Mouse (Mus musculus): ENCODE results near the gene Ankk1. TPM values are rescaled to one million over a fixed set of nuclear protein-coding genes. Genes with fewer than 3 reads are reported as not detected.

The Ankk1 gene
- total and polyA plus RNA-seq, 2 experiments, result not detected

DNA sequence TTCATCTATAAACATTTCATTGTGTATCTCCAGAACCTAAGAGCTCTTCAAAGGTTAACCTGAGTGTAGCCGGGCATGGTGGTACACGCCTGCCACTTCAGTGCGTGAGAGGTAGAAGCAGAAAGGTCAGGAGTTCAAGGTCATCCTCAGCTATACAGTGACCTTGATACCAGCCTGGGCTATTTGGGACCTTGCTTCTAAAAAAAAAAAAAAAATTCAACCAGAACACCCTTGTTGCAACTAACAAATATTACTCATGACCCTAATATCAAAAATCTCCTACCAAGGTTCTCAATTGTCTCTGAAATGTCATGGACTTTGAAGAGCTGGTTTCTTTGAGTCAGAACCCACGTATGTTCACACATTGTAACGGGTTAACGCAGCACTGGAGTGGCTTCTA lies 42.0 kb downstream of the Ankk1 start:
- no peaks in the 10 kb centered on the region for H3K79me2 ChIP-seq (ENCODE audit: control insufficient read depth, insufficient read depth, low read length)
- DNase-seq (ENCODE audit: extremely low read depth, low read depth, low spot score), result no peak

DNA sequence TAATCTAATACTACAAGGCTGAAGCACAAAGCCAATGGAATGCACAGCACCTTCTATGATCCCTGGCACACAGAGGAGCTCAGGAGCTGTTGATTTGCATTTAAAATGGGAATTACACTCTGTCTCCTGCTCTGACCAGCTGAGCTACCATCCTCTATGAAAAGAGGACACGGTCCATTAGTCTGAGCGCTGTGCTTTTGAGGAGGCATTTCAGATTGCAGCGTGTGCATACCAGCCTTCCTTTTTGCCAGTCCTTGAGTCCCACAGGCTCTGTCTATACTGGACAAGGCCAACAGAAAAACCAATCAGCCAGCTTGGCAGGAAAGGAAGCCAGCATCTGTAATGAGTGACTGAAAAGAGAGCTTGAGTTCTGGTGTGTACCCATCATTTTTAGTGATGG lies 42.8 kb downstream of the Ankk1 start:
- TF ChIP-seq POLR2A (IDR thresholded peaks at IDR 0.05; ENCODE audit: extremely low read depth, insufficient read depth, low read length) (no peak), CTCF (IDR thresholded peaks at IDR 0.05; ENCODE audit: low read depth, low read length) (no peak)
- WGBS, result 96% methylated on average over 3 of the region's 3 CpGs
- Histone ChIP-seq H3K27ac (replicated peaks; ENCODE audit: insufficient read depth, low read depth, low read length) (no peak overlapping the region), H3K36me3 (ENCODE audit: control insufficient read depth, insufficient read depth, low read length) (no peaks in the 10 kb centered on the region), H3K79me2 (ENCODE audit: control insufficient read depth, insufficient read depth, low read length) (no peaks in the 10 kb centered on the region), H3K27me3 (ENCODE audit: control insufficient read depth, insufficient read depth, low read length) (no peaks in the 10 kb centered on the region), H3K9ac (ENCODE audit: low read depth, low read length) (no peak overlapping the region), H3K4me3 (ENCODE audit: insufficient read depth, low read depth, low read length) (no peak overlapping the region), H3K4me1 (ENCODE audit: control insufficient read depth, insufficient read depth, low read length) (no peaks in the 10 kb centered on the region)
- DNase-seq (ENCODE audit: extremely low read depth, low read depth, low spot score), result no peak

More for the DNA sequence above, 42.0 kb downstream of the Ankk1 start:
- no peak overlapping the region for H3K9ac ChIP-seq (ENCODE audit: low read depth, low read length)
- 69% methylated on average over 6 of the region's 6 CpGs for WGBS
- H3K36me3 ChIP-seq (ENCODE audit: control insufficient read depth, insufficient read depth, low read length), result no peaks in the 10 kb centered on the region
- H3K27ac ChIP-seq (replicated peaks; ENCODE audit: insufficient read depth, low read depth, low read length), result no peak overlapping the region
- TF ChIP-seq POLR2A (IDR thresholded peaks at IDR 0.05; ENCODE audit: extremely low read depth, insufficient read depth, low read length) (no peak), CTCF (IDR thresholded peaks at IDR 0.05; ENCODE audit: low read depth, low read length) (no peak)
- H3K4me3 ChIP-seq (ENCODE audit: insufficient read depth, low read depth, low read length), result no peak overlapping the region
- H3K4me1 ChIP-seq (ENCODE audit: control insufficient read depth, insufficient read depth, low read length), result no peaks in the 10 kb centered on the region
- no peaks in the 10 kb centered on the region for H3K27me3 ChIP-seq (ENCODE audit: control insufficient read depth, insufficient read depth, low read length)

DNA sequence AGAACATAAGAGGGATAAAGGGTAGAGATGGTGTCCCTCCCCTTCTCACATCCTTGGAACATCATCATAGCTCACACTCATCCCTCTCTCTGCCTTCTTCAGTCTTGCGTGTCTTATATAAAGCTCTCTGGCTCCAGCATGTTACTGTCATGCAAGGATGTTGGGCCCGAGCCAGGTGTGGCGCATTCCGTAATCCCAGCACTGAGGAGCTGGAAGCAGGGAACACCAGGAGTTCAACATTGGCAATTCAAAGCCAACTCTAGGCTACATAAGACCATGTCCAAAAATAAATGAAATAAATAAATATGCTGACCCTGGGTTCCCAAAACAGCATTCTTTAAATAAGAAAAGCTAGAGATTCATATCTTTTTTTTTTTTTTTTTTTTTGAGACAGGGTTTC lies 46.9 kb downstream of the Ankk1 start:
- no peaks in the 10 kb centered on the region for H3K79me2 ChIP-seq (ENCODE audit: control insufficient read depth, insufficient read depth, low read length)
- H3K36me3 ChIP-seq (ENCODE audit: control insufficient read depth, insufficient read depth, low read length), result no peaks in the 10 kb centered on the region
- 84% methylated on average over 4 of the region's 4 CpGs for WGBS
- H3K9ac ChIP-seq (ENCODE audit: low read depth, low read length), result no peak overlapping the region
- H3K27ac ChIP-seq (replicated peaks; ENCODE audit: insufficient read depth, low read depth, low read length), result no peak overlapping the region
- no peaks in the 10 kb centered on the region for H3K4me1 ChIP-seq (ENCODE audit: control insufficient read depth, insufficient read depth, low read length)
- H3K4me3 ChIP-seq (ENCODE audit: insufficient read depth, low read depth, low read length), result no peak overlapping the region
- no peaks in the 10 kb centered on the region for H3K27me3 ChIP-seq (ENCODE audit: control insufficient read depth, insufficient read depth, low read length)
- TF ChIP-seq POLR2A (IDR thresholded peaks at IDR 0.05; ENCODE audit: extremely low read depth, insufficient read depth, low read length) (no peak), CTCF (IDR thresholded peaks at IDR 0.05; ENCODE audit: low read depth, low read length) (no peak)
- no peak for DNase-seq (ENCODE audit: extremely low read depth, low read depth, low spot score)

DNA sequence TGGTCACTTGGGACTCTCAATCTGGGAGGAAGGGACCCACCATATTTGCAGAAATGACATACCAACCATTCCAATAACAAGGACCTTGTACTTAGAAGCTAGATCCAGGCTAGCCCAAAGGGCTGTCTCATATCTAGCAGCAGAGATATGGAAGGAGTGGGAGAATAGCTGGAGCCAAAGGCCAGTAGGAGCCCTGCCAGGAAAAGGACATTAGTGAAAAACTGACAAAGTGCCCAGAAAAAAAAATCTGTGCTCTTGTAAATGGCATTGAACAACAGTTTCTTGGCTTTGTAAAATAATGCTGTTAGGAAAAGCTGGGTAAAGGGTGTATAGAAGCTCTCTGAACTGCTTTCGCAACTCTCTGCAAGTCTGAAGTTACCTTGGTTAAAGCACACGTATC lies 52.9 kb downstream of the Ankk1 start:
- H3K36me3 ChIP-seq (ENCODE audit: control insufficient read depth, insufficient read depth, low read length), result no peaks in the 10 kb centered on the region
- WGBS, result 58% methylated on average over 2 of the region's 2 CpGs
- no peak overlapping the region for H3K4me3 ChIP-seq (ENCODE audit: insufficient read depth, low read depth, low read length)
- H3K9ac ChIP-seq (ENCODE audit: low read depth, low read length), result no peak overlapping the region
- DNase-seq (ENCODE audit: extremely low read depth, low read depth, low spot score), result no peak
- H3K27me3 ChIP-seq (ENCODE audit: control insufficient read depth, insufficient read depth, low read length), result no peaks in the 10 kb centered on the region
- no peaks in the 10 kb centered on the region for H3K79me2 ChIP-seq (ENCODE audit: control insufficient read depth, insufficient read depth, low read length)
- no peaks in the 10 kb centered on the region for H3K4me1 ChIP-seq (ENCODE audit: control insufficient read depth, insufficient read depth, low read length)
- no peak overlapping the region for H3K27ac ChIP-seq (replicated peaks; ENCODE audit: insufficient read depth, low read depth, low read length)
- TF ChIP-seq POLR2A (IDR thresholded peaks at IDR 0.05; ENCODE audit: extremely low read depth, insufficient read depth, low read length) (no peak), CTCF (IDR thresholded peaks at IDR 0.05; ENCODE audit: low read depth, low read length) (no peak)

DNA sequence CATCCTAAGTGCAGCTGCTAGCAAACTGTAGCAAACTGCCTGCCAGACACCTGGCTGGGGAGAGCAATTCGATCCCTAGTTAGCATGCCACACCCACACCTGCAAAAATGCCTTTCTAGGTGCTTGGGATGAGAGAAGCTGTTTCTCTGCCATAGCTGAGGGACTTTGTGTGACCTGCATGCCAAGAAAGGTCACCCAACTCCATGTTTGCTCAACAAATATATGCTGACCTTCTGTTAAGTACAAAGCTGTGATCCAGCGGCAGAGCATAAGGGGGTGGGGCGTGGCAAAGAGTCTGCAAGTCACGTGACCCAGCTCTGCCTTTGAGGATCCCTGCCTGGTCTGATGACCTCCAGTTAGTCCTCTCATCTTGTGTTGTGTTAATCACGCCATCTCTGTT lies 61.1 kb downstream of the Ankk1 start:
- DNase-seq (ENCODE audit: extremely low read depth, low read depth, low spot score), result peak; percentile 83
- no peaks in the 10 kb centered on the region for H3K79me2 ChIP-seq (ENCODE audit: control insufficient read depth, insufficient read depth, low read length)
- TF ChIP-seq CTCF (IDR thresholded peaks at IDR 0.05; ENCODE audit: low read depth, low read length), result no peak
- TF ChIP-seq POLR2A (IDR thresholded peaks at IDR 0.05; ENCODE audit: extremely low read depth, insufficient read depth, low read length), result no peak
- H3K4me3 ChIP-seq (ENCODE audit: insufficient read depth, low read depth, low read length), result no peak overlapping the region
- H3K4me1 ChIP-seq (ENCODE audit: control insufficient read depth, insufficient read depth, low read length), result no peaks in the 10 kb centered on the region
- no peak overlapping the region for H3K9ac ChIP-seq (ENCODE audit: low read depth, low read length)
- H3K27me3 ChIP-seq (ENCODE audit: control insufficient read depth, insufficient read depth, low read length), result no peaks in the 10 kb centered on the region
- WGBS, result 6% methylated on average over 5 of the region's 5 CpGs
- no peak overlapping the region for H3K27ac ChIP-seq (replicated peaks; ENCODE audit: insufficient read depth, low read depth, low read length)
- H3K36me3 ChIP-seq (ENCODE audit: control insufficient read depth, insufficient read depth, low read length), result no peaks in the 10 kb centered on the region

Other genes starting within 250 kb of the Ankk1 start
- not detected in 2 replicates for gene Gm4894, start 176.5 kb downstream of the Ankk1 start, total RNA-seq (2014; rRNA removed)
- not detected in 2 replicates for gene Gm4894, start 176.5 kb downstream of the Ankk1 start, polyA plus RNA-seq (2012; rRNA removed)
- not detected in 2 replicates for gene Drd2, start 86.4 kb downstream of the Ankk1 start, total RNA-seq (2014; rRNA removed)
- not detected in 2 replicates for gene Drd2, start 86.4 kb downstream of the Ankk1 start, polyA plus RNA-seq (2012; rRNA removed)
- gene Ttc12, start 59.2 kb upstream of the Ankk1 start, total RNA-seq (2014; rRNA removed), result 0.07 and 0.28 TPM in 2 replicates
- gene Ttc12, start 59.2 kb upstream of the Ankk1 start, polyA plus RNA-seq (2012; rRNA removed), result 0.11 and 0.17 TPM in 2 replicates